Mouse (Mus musculus) gonadal fat pad, adult 2 months (tissue): Measurements from ENCODE around the gene Cd3eap. TPM values are rescaled to one million over a fixed set of nuclear protein-coding genes. Genes with fewer than 3 reads are reported as not detected.

Source experiments
- DNase-seq: peaks from one replicate; pipeline ENCODE4 v3.0.0-alpha.2; 2012; ENCODE audit warnings: low read depth
- polyA plus RNA-seq: library from polyadenylated mRNA; depleted of rRNA; stranded (reverse); fragments of >200 nt; gene quantifications from 2 replicates; pipeline ENCODE4 v1.2.3, GENCODE M21; 2012

The Cd3eap gene
- polyA plus RNA-seq, 1 experiment = 4.5 TPM

- no peak for DNase-seq
Measured at GRCm38 (mm10) chr7:19332709-19333352, 26.5 kb downstream of the Cd3eap start.

- no peak for DNase-seq
Measured at GRCm38 (mm10) chr7:19331910-19332309, 27.4 kb downstream of the Cd3eap start.

GRCm38 (mm10) chr7:19328425-19328824 lies 30.9 kb downstream of the Cd3eap start:
- DNase-seq = no peak

GRCm38 (mm10) chr7:19327782-19328181 lies 31.5 kb downstream of the Cd3eap start:
- no peak for DNase-seq

GRCm38 (mm10) chr7:19327128-19327527 lies 32.2 kb downstream of the Cd3eap start:
- no peak for DNase-seq

GRCm38 (mm10) chr7:19326359-19326758 lies 32.9 kb downstream of the Cd3eap start:
- DNase-seq = no peak

- DNase-seq = no peak
Measured at GRCm38 (mm10) chr7:19325262-19326199, 33.8 kb downstream of the Cd3eap start.

- no peak for DNase-seq
Measured at GRCm38 (mm10) chr7:19324221-19324620, 35.1 kb downstream of the Cd3eap start.

GRCm38 (mm10) chr7:19322489-19322888 lies 36.8 kb downstream of the Cd3eap start:
- DNase-seq = no peak

GRCm38 (mm10) chr7:19321464-19321863 lies 37.8 kb downstream of the Cd3eap start:
- DNase-seq = no peak

- no peak for DNase-seq
Measured at GRCm38 (mm10) chr7:19320637-19321036, 38.6 kb downstream of the Cd3eap start.

- DNase-seq = no peak
Measured at GRCm38 (mm10) chr7:19319906-19320305, 39.4 kb downstream of the Cd3eap start.

GRCm38 (mm10) chr7:19319458-19319857 lies 39.8 kb downstream of the Cd3eap start:
- no peak for DNase-seq

- no peak for DNase-seq
Measured at GRCm38 (mm10) chr7:19318676-19319075, 40.6 kb downstream of the Cd3eap start.

GRCm38 (mm10) chr7:19318201-19318600 lies 41.1 kb downstream of the Cd3eap start:
- DNase-seq = no peak

- DNase-seq = no peak
Measured at GRCm38 (mm10) chr7:19316451-19317161, 42.7 kb downstream of the Cd3eap start.

GRCm38 (mm10) chr7:19314033-19314432 lies 45.2 kb downstream of the Cd3eap start:
- no peak for DNase-seq

GRCm38 (mm10) chr7:19311991-19312390 lies 47.3 kb downstream of the Cd3eap start:
- DNase-seq = no peak

- no peak for DNase-seq
Measured at GRCm38 (mm10) chr7:19309884-19310641, 49.2 kb downstream of the Cd3eap start, which contains the start of gene Fosb. Gene Fosb (minus strand): TSS chr7:19310051.

GRCm38 (mm10) chr7:19309278-19309883 lies 49.9 kb downstream of the Cd3eap start:
- no peak for DNase-seq
